Mouse (Mus musculus) hindbrain, embryonic 13.5 days (tissue): ENCODE measurements around the gene Dnajb8. TPM values are rescaled to one million over a fixed set of nuclear protein-coding genes. Genes with fewer than 3 reads are reported as not detected.

Source experiments
- ATAC-seq: fragments of 200-750 bp; cut with Nextera tagmentation; 2 replicates; pipeline ENCODE4 v1.8.0; 2017; ENCODE audit warnings: moderate TSS enrichment; ENCODE audit not compliant: low FRiP score
- H3K27ac ChIP-seq: fragments of 300-500 bp; sonication (generic); 2 replicates; pipeline ENCODE4 v1.5.1; 2015; ENCODE audit warnings: inconsistent platforms, mild to moderate bottlenecking, moderate library complexity
- H3K27me3 ChIP-seq: fragments of 300-500 bp; sonication (generic); 2 replicates; pipeline ENCODE4 v1.6.1; 2015; ENCODE audit warnings: mild to moderate bottlenecking, inconsistent platforms
- H3K36me3 ChIP-seq: fragments of 300-500 bp; sonication (generic); 2 replicates; pipeline ENCODE4 v1.6.1; 2015; ENCODE audit warnings: mild to moderate bottlenecking, inconsistent platforms
- H3K4me1 ChIP-seq: fragments of 300-500 bp; sonication (generic); replicated peaks from 2 replicates; pipeline ENCODE4 v1.6.1; 2015; ENCODE audit warnings: inconsistent platforms
- H3K4me2 ChIP-seq: fragments of 300-500 bp; sonication (generic); 2 replicates; pipeline ENCODE4 v1.6.1; 2015; ENCODE audit warnings: inconsistent platforms, mild to moderate bottlenecking, moderate library complexity
- H3K4me3 ChIP-seq: fragments of 300-500 bp; sonication (generic); 2 replicates; pipeline ENCODE4 v1.5.1; 2015; ENCODE audit warnings: mild to moderate bottlenecking, inconsistent platforms
- H3K9ac ChIP-seq: fragments of 300-500 bp; sonication (generic); 2 replicates; pipeline ENCODE4 v1.6.1; 2015; ENCODE audit warnings: mild to moderate bottlenecking, inconsistent platforms
- H3K9me3 ChIP-seq: fragments of 300-500 bp; sonication (generic); 2 replicates; pipeline ENCODE4 v1.6.1; 2016; ENCODE audit warnings: inconsistent platforms
- WGBS: fragments of 180-500 bp; shearing (Covaris S2); methylation state at CpG from one replicate; pipeline ENCODE4 v1.1.7; 2015; 5-methylcytosine and 5-hydroxymethylcytosine counted together
- polyA plus RNA-seq: library from polyadenylated mRNA; unstranded; fragments of >200 nt; fragmentation: Nextera tagmentation; extraction: Ambion mirVana; gene quantifications from 2 replicates; pipeline ENCODE4 v1.2.1, GENCODE M21; 2015

The Dnajb8 gene
- polyA plus RNA-seq, result not detected in 2 replicates

DNA sequence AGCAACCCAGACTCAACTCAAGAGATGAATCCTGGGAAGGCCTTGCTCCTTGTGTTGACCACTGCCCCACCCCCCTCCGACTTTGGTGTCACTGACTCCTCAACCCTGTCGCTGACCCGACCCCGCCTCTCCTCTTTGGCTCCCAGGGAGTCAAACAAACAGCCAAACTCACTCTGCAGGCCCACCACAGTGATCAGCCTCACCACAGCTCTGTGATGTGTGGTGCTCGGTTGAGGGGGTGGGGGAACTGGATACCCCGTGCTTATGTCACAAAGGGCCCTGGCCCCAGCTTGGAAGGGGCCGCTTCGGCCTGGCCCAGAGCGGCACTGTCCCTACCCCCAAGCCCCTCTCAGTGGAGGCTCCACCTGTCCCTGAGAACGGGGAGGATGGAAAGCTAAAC, at the start of gene Dnajb8:
Gene Dnajb8 (plus strand): TSS at position 301 of the 400 bp plus-strand sequence.
- peaks cover 9% of the 10 kb centered on the region for H3K4me1 ChIP-seq
- WGBS, result 41% methylated on average over 10 of the region's 10 CpGs

DNA sequence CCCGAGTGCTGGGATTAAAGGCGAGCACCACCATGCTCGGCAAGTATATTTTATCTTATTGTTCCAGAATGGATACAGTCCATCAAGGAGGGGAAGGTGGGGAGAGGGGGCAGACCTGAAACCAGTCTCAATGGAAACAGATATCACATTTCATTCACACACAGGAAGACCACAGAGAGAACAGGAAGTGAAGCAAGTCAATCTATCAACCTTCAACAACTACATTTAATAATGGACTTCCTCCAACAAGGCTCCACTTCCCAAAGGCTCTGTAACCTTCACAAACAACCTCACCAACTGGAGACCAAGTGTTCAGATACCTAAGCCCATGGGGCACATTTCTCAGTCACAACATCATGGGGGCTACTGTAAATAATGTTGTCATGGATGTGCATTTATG, 47.9 kb upstream of the Dnajb8 start:
- no peak overlapping the region for H3K4me2 ChIP-seq
- no peak overlapping the region for H3K27ac ChIP-seq
- H3K9ac ChIP-seq, result no peak overlapping the region
- no peaks in the 10 kb centered on the region for H3K4me1 ChIP-seq
- no peaks in the 10 kb centered on the region for H3K36me3 ChIP-seq
- no peaks in the 10 kb centered on the region for H3K27me3 ChIP-seq
- 92% methylated on average over 3 of the region's 3 CpGs for WGBS
- H3K9me3 ChIP-seq, result peaks cover 12% of the 10 kb centered on the region
- no peak for ATAC-seq
- no peak overlapping the region for H3K4me3 ChIP-seq

More for the DNA sequence above, at the start of gene Dnajb8:
- H3K36me3 ChIP-seq, result no peaks in the 10 kb centered on the region
- H3K27ac ChIP-seq, result no peak within 1 kb of the TSS
- peaks cover 3% of the 10 kb centered on the region; the same call in 1 of the 2 replicates for H3K9me3 ChIP-seq
- H3K4me2 ChIP-seq, result no peak within 1 kb of the TSS
- no peak within 1 kb of the TSS for H3K4me3 ChIP-seq
- no peak for ATAC-seq
- H3K9ac ChIP-seq, result no peak within 1 kb of the TSS
- H3K27me3 ChIP-seq, result 0 out of 2 replicates have a peak, but pooled peaks cover 3% of the 10 kb centered on the region

DNA sequence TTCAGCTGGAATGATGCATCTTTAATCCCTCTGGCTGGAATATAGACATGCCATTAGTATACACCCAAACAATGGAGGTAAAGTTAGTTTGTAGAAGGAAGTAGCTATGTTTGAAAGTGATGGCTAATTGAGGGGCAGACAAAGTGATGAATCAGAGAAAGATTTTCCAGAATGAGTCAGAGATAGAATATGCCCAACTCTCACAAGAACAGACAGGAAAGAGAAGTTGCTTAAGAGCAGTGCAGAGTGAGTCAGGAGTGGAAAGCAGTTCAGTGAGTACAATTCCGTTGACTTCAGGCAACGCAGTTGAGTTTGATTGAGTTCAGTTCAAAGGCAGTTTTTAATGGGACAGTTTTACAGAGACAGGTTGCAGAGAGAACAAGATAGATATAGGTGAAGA, 47.4 kb upstream of the Dnajb8 start:
- 92% methylated on average over 2 of the region's 2 CpGs for WGBS
- Histone ChIP-seq H3K9ac (no peak overlapping the region), H3K27ac (no peak overlapping the region), H3K9me3 (peaks cover 12% of the 10 kb centered on the region), H3K36me3 (no peaks in the 10 kb centered on the region), H3K4me1 (no peaks in the 10 kb centered on the region), H3K4me2 (no peak overlapping the region), H3K4me3 (no peak overlapping the region), H3K27me3 (no peaks in the 10 kb centered on the region)
- ATAC-seq, result no peak

DNA sequence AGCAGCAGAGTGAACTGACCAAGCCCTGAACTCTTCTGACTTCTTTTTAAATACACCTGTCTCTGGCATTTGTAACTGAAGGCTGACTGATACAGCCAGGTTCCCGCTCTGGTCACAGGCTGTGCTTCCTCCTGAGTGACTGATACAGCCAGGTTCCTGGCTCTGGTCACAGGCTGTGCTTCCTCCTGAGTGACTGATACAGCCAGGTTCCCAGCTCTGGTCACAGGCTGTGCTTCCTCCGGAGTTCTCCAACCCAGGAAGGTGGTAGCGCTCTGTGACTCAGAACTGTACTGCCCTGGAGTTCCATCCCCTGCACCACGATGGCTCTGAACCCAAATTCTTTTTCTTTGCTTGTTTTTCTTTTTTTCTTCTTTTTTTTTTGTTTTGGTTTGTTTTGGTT, 37.4 kb upstream of the Dnajb8 start:
- H3K9ac ChIP-seq, result no peak overlapping the region
- no peak overlapping the region for H3K4me3 ChIP-seq
- H3K36me3 ChIP-seq, result no peaks in the 10 kb centered on the region
- no peaks in the 10 kb centered on the region for H3K9me3 ChIP-seq
- no peak for ATAC-seq
- no peak overlapping the region for H3K27ac ChIP-seq
- 67% methylated on average over 4 of the region's 4 CpGs for WGBS
- peaks cover 7% of the 10 kb centered on the region for H3K4me1 ChIP-seq
- no peak overlapping the region for H3K4me2 ChIP-seq
- H3K27me3 ChIP-seq, result peaks cover 50% of the 10 kb centered on the region

DNA sequence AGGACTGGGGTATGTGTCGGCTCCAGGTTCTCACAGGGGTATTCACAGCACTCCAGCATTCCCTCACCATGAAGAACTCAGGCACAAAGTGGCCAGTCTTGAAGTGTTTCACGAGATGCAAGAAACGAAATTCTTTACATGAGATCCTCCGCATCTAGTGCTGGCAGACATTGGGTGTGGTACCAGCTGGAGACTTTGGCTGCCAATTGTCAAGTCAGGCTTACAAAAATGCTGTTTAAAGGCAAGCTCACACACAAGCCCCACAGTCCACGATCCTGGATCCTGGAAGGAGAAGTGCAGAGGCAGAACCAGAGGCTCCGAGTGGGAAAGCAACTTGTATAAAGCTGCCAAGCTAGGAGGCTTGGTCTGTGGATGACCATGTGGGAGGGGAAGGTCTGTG, 33.9 kb upstream of the Dnajb8 start:
- WGBS, result 85% methylated on average over 6 of the region's 6 CpGs
- no peak for ATAC-seq
- H3K9ac ChIP-seq, result no peak overlapping the region
- H3K27ac ChIP-seq, result no peak overlapping the region
- peaks cover 82% of the 10 kb centered on the region for H3K27me3 ChIP-seq
- H3K36me3 ChIP-seq, result no peaks in the 10 kb centered on the region
- peaks cover 21% of the 10 kb centered on the region for H3K4me1 ChIP-seq
- no peak overlapping the region for H3K4me3 ChIP-seq
- H3K4me2 ChIP-seq, result no peak overlapping the region
- H3K9me3 ChIP-seq, result no peaks in the 10 kb centered on the region

DNA sequence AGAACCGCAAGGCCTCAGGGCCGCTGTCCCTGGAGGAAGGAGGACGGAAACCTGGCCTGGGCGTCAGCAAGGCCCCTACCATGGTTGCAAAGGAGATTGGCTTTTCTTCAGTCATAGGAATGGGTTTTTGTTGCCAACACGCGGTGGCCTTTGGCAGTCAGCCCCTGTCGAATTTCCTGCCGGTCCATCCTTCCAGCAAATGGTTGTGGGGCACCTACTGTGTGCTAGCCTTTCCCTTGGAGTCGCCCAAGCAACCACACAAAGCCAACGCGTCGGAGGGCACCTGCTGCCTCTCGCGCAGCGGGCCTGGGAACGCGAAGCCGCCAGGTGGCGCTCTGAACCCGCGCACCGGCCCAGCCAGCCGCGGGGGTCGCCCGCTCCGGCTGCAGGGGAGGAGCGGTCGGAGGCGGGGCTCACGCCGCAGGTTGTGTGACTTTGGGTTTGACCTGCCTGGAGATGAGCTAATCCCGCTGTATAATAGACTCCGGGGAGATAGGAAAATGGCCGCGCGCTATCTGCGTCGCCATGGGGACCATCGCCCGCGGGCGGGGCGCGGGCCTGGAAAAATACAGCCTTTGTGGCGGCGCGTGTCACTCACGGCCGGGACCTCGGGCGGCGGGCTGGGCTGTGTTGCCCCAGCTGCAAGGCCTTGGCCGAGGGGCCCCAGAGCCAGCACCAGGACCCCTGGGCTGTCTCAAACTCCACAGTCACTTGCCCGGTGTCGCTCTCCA, 32.6 kb upstream of the Dnajb8 start:
- Histone ChIP-seq H3K4me2 (peak overlapping the region; percentile 77), H3K4me1 (peaks cover 33% of the 10 kb centered on the region), H3K36me3 (no peaks in the 10 kb centered on the region), H3K9ac (peak overlapping the region; percentile 62), H3K4me3 (peak overlapping the region; percentile 47), H3K9me3 (no peaks in the 10 kb centered on the region), H3K27ac (peak overlapping the region; percentile 76), H3K27me3 (peaks cover 90% of the 10 kb centered on the region)
- WGBS, result 1% methylated on average over 56 of the region's 56 CpGs
- peak; percentile 71 for ATAC-seq

DNA sequence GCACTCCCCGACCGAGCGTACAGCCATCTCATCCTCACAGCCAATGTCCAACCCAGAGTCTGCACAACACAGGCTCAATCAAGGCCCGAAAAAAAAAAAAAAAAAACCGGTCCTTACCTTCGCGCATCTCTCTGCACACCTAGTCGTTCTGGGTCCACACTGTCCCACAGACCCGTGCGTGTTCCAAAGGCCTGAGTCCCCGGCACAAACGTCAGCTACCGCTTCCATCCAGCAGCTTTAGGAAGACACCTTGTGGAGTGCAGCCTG, 32.1 kb upstream of the Dnajb8 start:
- peak overlapping the region; percentile 62; the same call in 1 of the 2 replicates for H3K9ac ChIP-seq
- peak overlapping the region; percentile 77 for H3K4me2 ChIP-seq
- no peaks in the 10 kb centered on the region for H3K9me3 ChIP-seq
- H3K4me3 ChIP-seq, result peak overlapping the region; percentile 47
- under 1% methylated on average over 13 of the region's 13 CpGs for WGBS
- H3K27ac ChIP-seq, result peak overlapping the region; percentile 76
- peaks cover 92% of the 10 kb centered on the region for H3K27me3 ChIP-seq
- peaks cover 33% of the 10 kb centered on the region for H3K4me1 ChIP-seq
- no peak for ATAC-seq
- H3K36me3 ChIP-seq, result no peaks in the 10 kb centered on the region

DNA sequence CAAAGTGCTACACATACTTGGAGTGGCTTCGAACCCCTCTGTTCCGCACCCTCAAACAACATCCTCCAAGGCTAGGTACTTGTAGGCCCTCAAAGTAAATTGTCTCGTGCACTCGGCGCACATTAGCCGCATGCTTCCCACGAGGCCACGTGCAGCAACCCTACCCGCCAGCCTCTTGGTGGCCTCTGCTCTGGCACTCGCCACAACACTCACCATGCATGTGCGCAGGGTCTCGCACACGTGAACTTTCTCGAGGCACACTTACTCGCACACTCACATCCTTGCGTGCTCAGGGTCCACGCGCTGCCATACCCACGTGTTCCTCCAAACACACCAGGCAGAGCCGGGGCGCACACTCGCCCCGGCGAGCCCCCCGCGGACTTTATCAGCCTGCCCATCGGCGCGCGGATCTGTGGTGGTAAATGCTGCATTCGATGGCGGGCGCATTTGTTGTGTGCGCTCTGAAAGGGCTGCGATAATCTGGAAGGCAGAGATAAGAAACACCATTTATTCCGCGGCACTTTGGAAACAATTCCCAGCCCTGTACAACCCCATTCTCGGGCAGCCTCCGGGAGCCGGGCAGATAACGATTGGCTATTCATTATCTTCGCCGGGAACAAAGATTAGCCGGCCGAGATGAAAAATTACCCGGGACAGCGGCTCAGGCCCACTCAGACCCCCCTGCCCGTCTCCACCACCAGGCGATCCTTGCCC, 31.6 kb upstream of the Dnajb8 start:
- H3K27ac ChIP-seq, result peak overlapping the region; percentile 76

DNA sequence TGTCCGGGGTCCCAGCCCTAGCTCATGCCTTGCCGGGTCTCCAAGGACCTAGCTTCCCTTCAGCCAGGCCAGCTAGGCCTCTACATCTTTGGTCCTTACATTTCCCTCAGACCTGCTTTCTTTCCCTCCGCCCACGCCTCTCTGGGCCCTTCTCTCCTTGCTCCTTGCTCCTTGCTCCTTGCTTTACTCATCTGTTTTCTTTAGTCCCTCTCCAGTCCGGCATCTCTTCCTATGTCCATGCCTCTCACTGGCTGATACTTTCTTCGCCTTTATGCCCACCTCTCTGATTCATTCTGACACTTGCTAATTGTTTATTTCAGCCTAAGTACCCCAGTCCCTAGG, 31.1 kb upstream of the Dnajb8 start:
- ATAC-seq, result no peak
- H3K27ac ChIP-seq, result peak overlapping the region; percentile 48
- no peak overlapping the region for H3K4me2 ChIP-seq
- 9% methylated on average over 6 of the region's 6 CpGs for WGBS
- H3K27me3 ChIP-seq, result peaks cover 97% of the 10 kb centered on the region
- H3K36me3 ChIP-seq, result no peaks in the 10 kb centered on the region
- no peaks in the 10 kb centered on the region for H3K9me3 ChIP-seq
- H3K9ac ChIP-seq, result no peak overlapping the region
- peaks cover 33% of the 10 kb centered on the region for H3K4me1 ChIP-seq
- H3K4me3 ChIP-seq, result no peak overlapping the region; the same call in 1 of the 2 replicates

More for the DNA sequence above, 31.6 kb upstream of the Dnajb8 start:
- ATAC-seq, result peak; percentile 11; the same call in 1 of the 2 replicates
- H3K9ac ChIP-seq, result no peak overlapping the region
- H3K4me2 ChIP-seq, result peak overlapping the region; percentile 77
- no peaks in the 10 kb centered on the region for H3K9me3 ChIP-seq
- H3K27me3 ChIP-seq, result peaks cover 97% of the 10 kb centered on the region
- H3K4me3 ChIP-seq, result peak overlapping the region; percentile 47
- 1% methylated on average over 49 of the region's 49 CpGs for WGBS
- no peaks in the 10 kb centered on the region for H3K36me3 ChIP-seq
- H3K4me1 ChIP-seq, result peaks cover 33% of the 10 kb centered on the region

DNA sequence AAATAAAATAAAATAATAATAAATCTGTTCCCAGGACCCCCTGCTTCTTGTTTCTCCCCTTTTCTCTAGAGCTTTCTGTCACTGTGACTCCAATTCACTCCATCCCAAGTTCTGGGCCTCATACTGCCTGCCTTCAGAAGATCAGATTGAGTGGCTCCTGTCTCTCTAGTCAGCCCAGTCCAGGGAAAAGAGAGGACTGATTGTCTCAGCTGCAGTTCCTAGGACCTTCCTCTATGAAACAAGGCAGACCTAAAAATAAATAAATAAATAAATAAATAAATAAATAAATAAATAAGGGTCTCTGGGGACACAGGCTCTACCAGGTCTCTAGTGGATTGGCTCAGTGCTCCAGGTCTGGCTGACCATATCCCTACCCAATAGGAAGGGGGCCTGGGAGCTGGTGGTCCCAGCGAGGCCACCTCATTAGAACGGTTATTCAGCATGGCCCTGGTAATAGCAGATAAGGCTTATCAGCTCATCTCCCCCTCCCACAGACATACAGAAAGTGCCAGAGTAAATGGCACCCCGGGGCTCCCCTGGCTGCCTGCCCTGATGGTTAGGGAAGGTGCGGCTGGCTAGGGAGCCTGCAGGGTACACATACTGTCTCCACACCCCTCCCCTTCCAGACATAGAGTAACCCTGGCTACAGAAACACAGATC, 30.5 kb upstream of the Dnajb8 start:
- 10% methylated on average over 4 of the region's 4 CpGs for WGBS
- Histone ChIP-seq H3K9ac (no peak overlapping the region), H3K4me1 (peaks cover 37% of the 10 kb centered on the region), H3K36me3 (no peaks in the 10 kb centered on the region), H3K9me3 (no peaks in the 10 kb centered on the region), H3K27ac (peak overlapping the region; percentile 48), H3K4me3 (no peak overlapping the region), H3K4me2 (no peak overlapping the region), H3K27me3 (peaks cover 97% of the 10 kb centered on the region)
- no peak for ATAC-seq

DNA sequence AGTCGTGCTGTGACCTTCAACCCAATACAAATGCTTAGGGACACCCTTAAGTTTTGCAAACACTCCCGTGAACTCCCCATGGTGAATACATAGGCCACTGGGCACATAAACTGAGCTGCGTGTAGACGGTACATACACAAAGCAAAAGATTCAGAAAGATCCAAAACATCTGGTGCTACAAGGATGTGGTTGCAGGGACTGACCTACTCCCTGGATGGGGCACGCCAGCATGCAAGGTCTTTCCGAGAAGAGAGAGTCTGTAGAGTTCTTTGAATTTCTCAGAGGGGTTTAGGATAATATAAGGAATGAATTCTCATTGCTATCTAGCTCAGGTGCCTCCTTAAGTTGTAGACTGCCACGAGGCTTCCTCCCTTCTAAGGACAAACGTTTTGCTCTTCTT, 29.3 kb upstream of the Dnajb8 start:
- Histone ChIP-seq H3K27ac (no peak overlapping the region), H3K9ac (no peak overlapping the region), H3K4me3 (no peak overlapping the region), H3K4me1 (peaks cover 49% of the 10 kb centered on the region), H3K9me3 (no peaks in the 10 kb centered on the region), H3K27me3 (peaks cover 97% of the 10 kb centered on the region), H3K36me3 (no peaks in the 10 kb centered on the region), H3K4me2 (no peak overlapping the region)
- 10% methylated on average over 8 of the region's 8 CpGs for WGBS
- ATAC-seq, result no peak

DNA sequence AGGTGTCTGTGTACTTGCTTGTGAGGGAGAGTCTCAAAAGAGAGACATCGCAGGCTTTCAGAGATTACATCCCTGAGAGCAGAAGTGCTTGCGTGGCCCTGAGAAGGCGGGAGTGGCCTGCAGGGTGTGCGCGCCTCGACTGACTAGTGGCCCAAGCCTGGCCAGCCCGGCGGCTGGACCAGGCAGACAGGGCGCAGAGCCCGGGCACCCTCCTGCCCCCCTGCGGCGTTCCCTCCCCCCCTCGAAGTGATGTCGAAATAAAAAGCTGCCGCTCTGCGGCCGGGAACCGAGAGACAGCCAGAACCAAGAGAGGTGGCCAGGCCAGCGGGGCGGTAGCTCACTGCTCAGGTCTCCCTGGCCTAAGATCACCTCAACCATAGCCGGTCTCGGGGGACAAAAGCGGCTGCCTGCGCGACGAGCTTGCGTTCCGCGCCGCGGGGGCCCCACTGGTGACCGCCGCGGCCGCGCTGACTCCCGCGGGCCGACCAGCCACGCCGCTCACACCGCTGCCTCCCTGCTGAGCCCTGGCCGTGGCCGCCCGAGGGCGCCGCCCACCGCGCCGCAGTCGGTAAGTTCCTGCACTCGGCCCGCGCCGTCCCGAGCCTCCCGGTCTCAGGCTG, 28.5 kb upstream of the Dnajb8 start, which contains the start of gene Gata2:
Gene Gata2 (plus strand): TSS at position 459 of the 620 bp plus-strand sequence.
- peak within 1 kb of the TSS; percentile 70 for H3K9ac ChIP-seq
- no peaks in the 10 kb centered on the region for H3K36me3 ChIP-seq
- H3K27ac ChIP-seq, result peak within 1 kb of the TSS; percentile 76
- H3K4me3 ChIP-seq, result peak within 1 kb of the TSS; percentile 41
- peak within 1 kb of the TSS; percentile 54 for H3K4me2 ChIP-seq
- no peaks in the 10 kb centered on the region for H3K9me3 ChIP-seq
- WGBS, result 2% methylated on average over 52 of the region's 57 CpGs
- ATAC-seq, result no peak
- peaks cover 57% of the 10 kb centered on the region for H3K4me1 ChIP-seq
- peaks cover 97% of the 10 kb centered on the region for H3K27me3 ChIP-seq
